Mouse (Mus musculus): Measurements from ENCODE around the gene Nrg4.

Nrg4 gene

GRCm38 (mm10) chr9:55228149-55228548 is 98.5 kb downstream of the Nrg4 start:
- in situ Hi-C loops (cut with MboI; ENCODE audit: unreplicated experiment in 2 of 2), result no loop called here

GRCm38 (mm10) chr9:55226251-55226650 is 100.4 kb downstream of the Nrg4 start:
- in situ Hi-C loops (cut with MboI; ENCODE audit: unreplicated experiment in 2 of 2), result no loop called here

- in situ Hi-C loops (cut with MboI; ENCODE audit: unreplicated experiment in 2 of 2), result no loop called here
Observed at GRCm38 (mm10) chr9:55225165-55225737, 101.4 kb downstream of the Nrg4 start.

GRCm38 (mm10) chr9:55217381-55217780 is 109.3 kb downstream of the Nrg4 start:
- in situ Hi-C loops (cut with MboI; ENCODE audit: unreplicated experiment in 2 of 2), result no loop called here

GRCm38 (mm10) chr9:55216078-55216477 is 110.6 kb downstream of the Nrg4 start:
- in situ Hi-C loops (cut with MboI; ENCODE audit: unreplicated experiment in 2 of 2), result no loop called here

- in situ Hi-C loops (cut with MboI; ENCODE audit: unreplicated experiment in 2 of 2), result no loop called here
Observed at GRCm38 (mm10) chr9:55215648-55216047, 111.0 kb downstream of the Nrg4 start.

- in situ Hi-C loops (cut with MboI; ENCODE audit: unreplicated experiment in 2 of 2), result no loop called here
Observed at GRCm38 (mm10) chr9:55215056-55215455, 111.6 kb downstream of the Nrg4 start.

- in situ Hi-C loops (cut with MboI; ENCODE audit: unreplicated experiment in 2 of 2), result no loop called here
Observed at GRCm38 (mm10) chr9:55213396-55213795, 113.2 kb downstream of the Nrg4 start.

- in situ Hi-C loops (cut with MboI; ENCODE audit: unreplicated experiment in 2 of 2), result no loop called here
Observed at GRCm38 (mm10) chr9:55211611-55212010, 115.0 kb downstream of the Nrg4 start.

GRCm38 (mm10) chr9:55208790-55209481 is 117.7 kb downstream of the Nrg4 start, which contains the start of gene Fbxo22:
Fbxo22 (plus strand) TSS chr9:55208925.
- in situ Hi-C loops (cut with MboI; ENCODE audit: unreplicated experiment in 2 of 2), result loop anchor here in 1 of 2 experiments (5.0 kb wide), 1 partner anchor 52 kb away; no protein-coding TSS in a partner anchor

- in situ Hi-C loops (cut with MboI; ENCODE audit: unreplicated experiment in 2 of 2), result loop anchor here in 1 of 2 experiments (5.0 kb wide), 1 partner anchor 51 kb away; no protein-coding TSS in a partner anchor
Observed at GRCm38 (mm10) chr9:55208458-55208789, 118.2 kb downstream of the Nrg4 start.

GRCm38 (mm10) chr9:55199348-55199747 is 127.3 kb downstream of the Nrg4 start:
- in situ Hi-C loops (cut with MboI; ENCODE audit: unreplicated experiment in 2 of 2), result no loop called here

- in situ Hi-C loops (cut with MboI; ENCODE audit: unreplicated experiment in 2 of 2), result no loop called here
Observed at GRCm38 (mm10) chr9:55198260-55198659, 128.4 kb downstream of the Nrg4 start.

GRCm38 (mm10) chr9:55195876-55196275 is 130.8 kb downstream of the Nrg4 start:
- in situ Hi-C loops (cut with MboI; ENCODE audit: unreplicated experiment in 2 of 2), result no loop called here

GRCm38 (mm10) chr9:55174235-55174634 is 152.4 kb downstream of the Nrg4 start:
- in situ Hi-C loops (cut with MboI; ENCODE audit: unreplicated experiment in 2 of 2), result no loop called here

GRCm38 (mm10) chr9:55172195-55172685 is 154.4 kb downstream of the Nrg4 start:
- in situ Hi-C loops (cut with MboI; ENCODE audit: unreplicated experiment in 2 of 2), result no loop called here

GRCm38 (mm10) chr9:55170655-55171412 is 155.8 kb downstream of the Nrg4 start:
- in situ Hi-C loops (cut with MboI; ENCODE audit: unreplicated experiment in 2 of 2), result no loop called here

All from v-Abl transformed pro-B cells (cell line).